Comparison of ENCODE assay signal across 8 mouse cellular contexts in genomic region chr4:103114184-103115111, GRCm38 (mm10). TPM values are rescaled to one million over a fixed set of nuclear protein-coding genes. Genes with fewer than 3 reads are reported as not detected.
DNase-seq lines count a peak whose midpoint lies in the region; ATAC-seq and TF ChIP-seq lines count a peak whose summit lies in the region.

Gene Mier1, plus strand, starts transcription at chr4:103114390.
Gene Wdr78, minus strand, starts transcription at chr4:103114555.

- peaks cover 34% of the 10 kb centered on the region for H3K36me3 ChIP-seq in forebrain, embryonic 10.5 days (replicated peaks)
- H3K36me3 ChIP-seq in heart, embryonic 15.5 days = peaks cover 5% of the 10 kb centered on the region; the same call in 1 of the 2 replicates
- H3K36me3 ChIP-seq in liver, embryonic 14.5 days (replicated peaks; ENCODE audit: control insufficient read depth, insufficient read depth, low read depth) = no peaks in the 10 kb centered on the region
- peaks cover 2% of the 10 kb centered on the region; the same call in 1 of the 2 replicates for H3K36me3 ChIP-seq in neural tube, embryonic 11.5 days (ENCODE audit: control insufficient read depth, insufficient read depth, low read length)
- H3K36me3 ChIP-seq in stomach, postnatal 0 days (ENCODE audit: control insufficient read depth, insufficient read depth, low read length) = 0 out of 2 replicates have a peak, but pooled peaks cover 3% of the 10 kb centered on the region

- peaks cover 45% of the 10 kb centered on the region for H3K4me1 ChIP-seq in forebrain, embryonic 10.5 days
- H3K4me1 ChIP-seq in heart, embryonic 15.5 days (replicated peaks) = peaks cover 25% of the 10 kb centered on the region
- peaks cover 14 to 16% of the 10 kb centered on the region in 2 experiments; a peak in 3 of 4 replicates for H3K4me1 ChIP-seq in liver, embryonic 14.5 days (replicated peaks; ENCODE audit: control insufficient read depth in 2 of 2, insufficient read depth in 2 of 2, low read length in 1 of 2)
- H3K4me1 ChIP-seq in neural tube, embryonic 11.5 days (ENCODE audit: control insufficient read depth, insufficient read depth, low read length) = peaks cover 16% of the 10 kb centered on the region; the same call in 1 of the 2 replicates
- H3K4me1 ChIP-seq in stomach, postnatal 0 days (replicated peaks; ENCODE audit: control insufficient read depth, insufficient read depth) = no peaks in the 10 kb centered on the region

- H3K9ac ChIP-seq in heart, embryonic 15.5 days = peak within 1 kb of the TSS; percentile 88
- H3K9ac ChIP-seq in liver, embryonic 14.5 days (replicated peaks) = peak within 1 kb of the TSS; percentile 85
- peak within 1 kb of the TSS; percentile 94 for H3K9ac ChIP-seq in neural tube, embryonic 11.5 days (ENCODE audit: low read length)
- peak within 1 kb of the TSS; percentile 81 for H3K9ac ChIP-seq in stomach, postnatal 0 days (ENCODE audit: low read length)

- H3K4me3 ChIP-seq in forebrain, embryonic 10.5 days = peak within 1 kb of the TSS; percentile 88
- peak within 1 kb of the TSS; percentile 73 for H3K4me3 ChIP-seq in heart, embryonic 15.5 days
- H3K4me3 ChIP-seq in liver, embryonic 14.5 days (ENCODE audit: insufficient read depth in 1 of 2, low read depth in 2 of 2, low read length in 2 of 2) = peak within 1 kb of the TSS; percentile 78 to 97
- H3K4me3 ChIP-seq in neural tube, embryonic 11.5 days (ENCODE audit: low read depth, low read length) = peak within 1 kb of the TSS; percentile 49
- peak within 1 kb of the TSS; percentile 83 for H3K4me3 ChIP-seq in stomach, postnatal 0 days (ENCODE audit: low read depth, low read length)

- no peaks in the 10 kb centered on the region for H3K9me3 ChIP-seq in forebrain, embryonic 10.5 days
- no peaks in the 10 kb centered on the region for H3K9me3 ChIP-seq in heart, embryonic 15.5 days (replicated peaks)
- no peaks in the 10 kb centered on the region for H3K9me3 ChIP-seq in liver, embryonic 14.5 days (ENCODE audit: control insufficient read depth, low read length)
- H3K9me3 ChIP-seq in neural tube, embryonic 11.5 days (ENCODE audit: control insufficient read depth, low read length) = no peaks in the 10 kb centered on the region
- H3K9me3 ChIP-seq in stomach, postnatal 0 days (ENCODE audit: control insufficient read depth, low read length) = no peaks in the 10 kb centered on the region

- H3K27me3 ChIP-seq in forebrain, embryonic 10.5 days (ENCODE audit: poor library complexity, severe bottlenecking) = 0 out of 2 replicates have a peak, but pooled peaks cover 4% of the 10 kb centered on the region
- no peaks in the 10 kb centered on the region for H3K27me3 ChIP-seq in heart, embryonic 15.5 days
- no peaks in the 10 kb centered on the region for H3K27me3 ChIP-seq in liver, embryonic 14.5 days (ENCODE audit: control insufficient read depth, insufficient read depth, low read length)
- H3K27me3 ChIP-seq in neural tube, embryonic 11.5 days (ENCODE audit: control insufficient read depth, insufficient read depth, low read length) = no peaks in the 10 kb centered on the region
- H3K27me3 ChIP-seq in stomach, postnatal 0 days (ENCODE audit: control insufficient read depth, insufficient read depth, low read length) = no peaks in the 10 kb centered on the region

- no peak for TF ChIP-seq CTCF in liver, embryonic 14.5 days (IDR thresholded peaks at IDR 0.05; ENCODE audit: low read depth)
- TF ChIP-seq CTCF in stomach, postnatal 0 days (IDR thresholded peaks at IDR 0.05; ENCODE audit: low read depth) = peak; percentile 24; the same call in 1 of the 2 replicates

- H3K27ac ChIP-seq in forebrain, embryonic 10.5 days = peak within 1 kb of the TSS; percentile 100
- peak within 1 kb of the TSS; percentile 100 for H3K27ac ChIP-seq in heart, embryonic 15.5 days
- H3K27ac ChIP-seq in liver, embryonic 14.5 days = peak within 1 kb of the TSS; percentile 93
- H3K27ac ChIP-seq in neural tube, embryonic 11.5 days (ENCODE audit: low read depth, low read length) = peak within 1 kb of the TSS; percentile 99
- peak within 1 kb of the TSS; percentile 99 for H3K27ac ChIP-seq in stomach, postnatal 0 days (replicated peaks)

- peak; percentile 91 for DNase-seq in c-Kit-negative CD71-positive TER-119-positive erythroid progenitor cells, embryonic 14.5 days (ENCODE audit: low read depth, low spot score)
- peak; percentile 97 for DNase-seq in forebrain, embryonic 10.5 days (ENCODE audit: extremely low spot score, low spot score)
- peak; percentile 95 to 99 for DNase-seq in kidney, postnatal 25 days
- DNase-seq in liver, embryonic 14.5 days (ENCODE audit: low read depth in 3 of 3, low spot score in 3 of 3) = peak; percentile 89 to 91 (median 91)
- peak; percentile 97 for DNase-seq in neural tube, embryonic 11.5 days (ENCODE audit: low spot score)
- peak; percentile 98 for DNase-seq in stomach, postnatal 0 days (ENCODE audit: low spot score)

- WGBS in forebrain, embryonic 10.5 days = under 1% methylated on average over 90 of the region's 90 CpGs
- under 1% methylated on average over 90 of the region's 90 CpGs for WGBS in heart, embryonic 15.5 days
- under 1% methylated on average over 81 of the region's 90 CpGs for WGBS in liver, embryonic 14.5 days (ENCODE audit: insufficient replicate concordance)
- WGBS in neural tube, embryonic 11.5 days = under 1% methylated on average over 85 of the region's 90 CpGs
- WGBS in stomach, postnatal 0 days = under 1% methylated on average over 80 of the region's 90 CpGs

- no peak for TF ChIP-seq EP300 in liver, embryonic 14.5 days (IDR thresholded peaks at IDR 0.05; ENCODE audit: low read depth)
- peak; percentile 62 for TF ChIP-seq EP300 in stomach, postnatal 0 days (optimal IDR thresholded peaks at IDR 0.05)

- peak within 1 kb of the TSS; percentile 85 for H3K4me2 ChIP-seq in heart, embryonic 15.5 days
- peak within 1 kb of the TSS; percentile 90 for H3K4me2 ChIP-seq in liver, embryonic 14.5 days (ENCODE audit: low read depth)
- peak within 1 kb of the TSS; percentile 76 for H3K4me2 ChIP-seq in neural tube, embryonic 11.5 days (ENCODE audit: low read depth)
- H3K4me2 ChIP-seq in stomach, postnatal 0 days (replicated peaks; ENCODE audit: low read depth) = peak within 1 kb of the TSS; percentile 74

- ATAC-seq in CD4-positive, CD25-positive, alpha-beta regulatory T cell, adult 4 months = peak; percentile 91
- peak; percentile 99 for ATAC-seq in heart, embryonic 15.5 days (replicated peaks; ENCODE audit: insufficient number of reproducible peaks, insufficient read depth, low FRiP score, low read depth)
- peak; percentile 96 for ATAC-seq in liver, embryonic 14.5 days (ENCODE audit: insufficient read depth)
- ATAC-seq in neural tube, embryonic 11.5 days (ENCODE audit: insufficient read depth, low FRiP score, low TSS enrichment) = peak; percentile 99
- peak; percentile 100 for ATAC-seq in stomach, postnatal 0 days (ENCODE audit: low FRiP score, low TSS enrichment)

RNA-seq across cellular contexts. Expression of gene Mier1, which starts in this region (rescaled TPM):
- polyA plus RNA-seq in CD4-positive, CD25-positive, alpha-beta regulatory T cell, adult 4 months (2017; shearing (Covaris generic)) = 10 to 100 TPM; 77.0 to 89.9 TPM
- polyA plus RNA-seq in forebrain, embryonic 10.5 days (2016; fragmentation: Nextera tagmentation; extraction: Ambion mirVana) = 37.0 and 37.3 TPM in 2 replicates
- polyA plus RNA-seq in heart, embryonic 15.5 days (2015; fragmentation: Nextera tagmentation; extraction: Ambion mirVana) = 27.9 and 29.2 TPM in 2 replicates
- polyA plus RNA-seq in liver, embryonic 14.5 days (2012; rRNA removed) = 9.7 and 13.8 TPM in 2 replicates
- 20.5 and 21.8 TPM in 2 replicates for polyA plus RNA-seq in liver, embryonic 14.5 days (2014; fragmentation: Nextera tagmentation; extraction: Ambion mirVana)
- polyA plus RNA-seq in neural tube, embryonic 11.5 days (2014; fragmentation: Nextera tagmentation; extraction: Ambion mirVana) = 29.6 and 34.5 TPM in 2 replicates
- 24.8 and 31.1 TPM in 2 replicates for polyA plus RNA-seq in stomach, postnatal 0 days (2015; fragmentation: Nextera tagmentation; extraction: Ambion mirVana)

RNA-seq across cellular contexts. Expression of gene Wdr78, which starts in this region (rescaled TPM):
- polyA plus RNA-seq in CD4-positive, CD25-positive, alpha-beta regulatory T cell, adult 4 months (2017; shearing (Covaris generic)) = 1 to 10 TPM; 3.2 to 3.4 TPM
- polyA plus RNA-seq in forebrain, embryonic 10.5 days (2016; fragmentation: Nextera tagmentation; extraction: Ambion mirVana) = 4.8 and 5.0 TPM in 2 replicates
- 1.2 and 2.2 TPM in 2 replicates for polyA plus RNA-seq in heart, embryonic 15.5 days (2015; fragmentation: Nextera tagmentation; extraction: Ambion mirVana)
- 0.38 and 0.61 TPM in 2 replicates for polyA plus RNA-seq in liver, embryonic 14.5 days (2012; rRNA removed)
- 0.33 and 0.62 TPM in 2 replicates for polyA plus RNA-seq in liver, embryonic 14.5 days (2014; fragmentation: Nextera tagmentation; extraction: Ambion mirVana)
- polyA plus RNA-seq in neural tube, embryonic 11.5 days (2014; fragmentation: Nextera tagmentation; extraction: Ambion mirVana) = 5.7 and 5.8 TPM in 2 replicates
- 0.25 and 0.28 TPM in 2 replicates for polyA plus RNA-seq in stomach, postnatal 0 days (2015; fragmentation: Nextera tagmentation; extraction: Ambion mirVana)

Comparison
In these comparisons a context has a peak if more than half of its experiments do, and no peak if none do; other contexts are left out.
1. Peak in every context shown above with its lines: DNase-seq, ATAC-seq, H3K4me3 ChIP-seq and H3K27ac ChIP-seq.